Mouse (Mus musculus): ENCODE measurements around the gene Akap13. TPM values are rescaled to one million over a fixed set of nuclear protein-coding genes. Genes with fewer than 3 reads are reported as not detected.
A peak's percentile ranks its signal among the peaks of the same experiment; 100 is the strongest.

The Akap13 gene
- polyA plus RNA-seq, 1 experiment from 2014 or later = 33.4 TPM

- H3K4me2 ChIP-seq = no peak overlapping the region
- H3K9me3 ChIP-seq (replicated peaks) = no peaks in the 10 kb centered on the region
- H3K27me3 ChIP-seq = no peaks in the 10 kb centered on the region
- H3K36me3 ChIP-seq = no peaks in the 10 kb centered on the region
- H3K27ac ChIP-seq = peak overlapping the region; percentile 30
- DNase-seq (no peak), ATAC-seq (ENCODE audit: low read depth) (no peak)
- no peak overlapping the region for H3K9ac ChIP-seq
- H3K4me1 ChIP-seq (replicated peaks) = peaks cover 13% of the 10 kb centered on the region; the same call in 1 of the 2 replicates
- WGBS (ENCODE audit: insufficient replicate concordance) = 63% methylated on average over 5 of the region's 5 CpGs
- H3K4me3 ChIP-seq (replicated peaks) = no peak overlapping the region
Observed at GRCm38 (mm10) chr7:75498627-75499026, 43.3 kb downstream of the Akap13 start.

- ATAC-seq (ENCODE audit: low read depth) (no peak), DNase-seq (no peak)
- Histone ChIP-seq H3K9ac (no peak overlapping the region), H3K4me2 (no peak overlapping the region), H3K4me3 (replicated peaks) (no peak overlapping the region), H3K4me1 (replicated peaks) (peaks cover 13% of the 10 kb centered on the region; the same call in 1 of the 2 replicates), H3K27me3 (no peaks in the 10 kb centered on the region), H3K27ac (no peak overlapping the region), H3K9me3 (replicated peaks) (no peaks in the 10 kb centered on the region), H3K36me3 (no peaks in the 10 kb centered on the region)
- 54% methylated on average over 7 of the region's 7 CpGs for WGBS (ENCODE audit: insufficient replicate concordance)
Observed at GRCm38 (mm10) chr7:75499271-75499670, 43.9 kb downstream of the Akap13 start.

GRCm38 (mm10) chr7:75500164-75500563, 44.8 kb downstream of the Akap13 start:
- Histone ChIP-seq H3K9me3 (replicated peaks) (no peaks in the 10 kb centered on the region), H3K27me3 (no peaks in the 10 kb centered on the region), H3K4me1 (replicated peaks) (peaks cover 13% of the 10 kb centered on the region; the same call in 1 of the 2 replicates), H3K27ac (no peak overlapping the region), H3K4me2 (no peak overlapping the region), H3K36me3 (no peaks in the 10 kb centered on the region), H3K9ac (no peak overlapping the region), H3K4me3 (replicated peaks) (no peak overlapping the region)
- DNase-seq (no peak), ATAC-seq (ENCODE audit: low read depth) (no peak)
- WGBS (ENCODE audit: insufficient replicate concordance) = 71% methylated on average over 4 of the region's 4 CpGs

- no peaks in the 10 kb centered on the region for H3K9me3 ChIP-seq (replicated peaks)
- H3K27me3 ChIP-seq = no peaks in the 10 kb centered on the region
- ATAC-seq (ENCODE audit: low read depth) (no peak), DNase-seq (no peak)
- no peak overlapping the region for H3K4me3 ChIP-seq (replicated peaks)
- WGBS (ENCODE audit: insufficient replicate concordance) = 62% methylated on average over 4 of the region's 4 CpGs
- no peak overlapping the region for H3K9ac ChIP-seq
- H3K4me1 ChIP-seq (replicated peaks) = peaks cover 13% of the 10 kb centered on the region; the same call in 1 of the 2 replicates
- H3K4me2 ChIP-seq = no peak overlapping the region
- H3K27ac ChIP-seq = no peak overlapping the region
- no peaks in the 10 kb centered on the region for H3K36me3 ChIP-seq
Observed at GRCm38 (mm10) chr7:75500793-75501192, 45.5 kb downstream of the Akap13 start.

- DNase-seq (no peak), ATAC-seq (ENCODE audit: low read depth) (no peak)
- Histone ChIP-seq H3K27me3 (no peaks in the 10 kb centered on the region), H3K4me2 (no peak overlapping the region), H3K9me3 (replicated peaks) (no peaks in the 10 kb centered on the region), H3K27ac (no peak overlapping the region), H3K9ac (no peak overlapping the region), H3K4me1 (replicated peaks) (peaks cover 6% of the 10 kb centered on the region; the same call in 1 of the 2 replicates), H3K4me3 (replicated peaks) (no peak overlapping the region), H3K36me3 (no peaks in the 10 kb centered on the region)
- WGBS (ENCODE audit: insufficient replicate concordance) = 20% methylated on average over 2 of the region's 2 CpGs
Observed at GRCm38 (mm10) chr7:75504524-75504923, 49.2 kb downstream of the Akap13 start.

GRCm38 (mm10) chr7:75506628-75507027, 51.3 kb downstream of the Akap13 start:
- no peaks in the 10 kb centered on the region for H3K27me3 ChIP-seq
- no peak overlapping the region for H3K4me3 ChIP-seq (replicated peaks)
- no peak overlapping the region for H3K4me2 ChIP-seq
- WGBS (ENCODE audit: insufficient replicate concordance) = 66% methylated on average over 4 of the region's 4 CpGs
- no peak overlapping the region for H3K9ac ChIP-seq
- H3K9me3 ChIP-seq (replicated peaks) = no peaks in the 10 kb centered on the region
- H3K36me3 ChIP-seq = no peaks in the 10 kb centered on the region
- H3K4me1 ChIP-seq (replicated peaks) = no peaks in the 10 kb centered on the region; the same call in 1 of the 2 replicates
- ATAC-seq (ENCODE audit: low read depth) (no peak), DNase-seq (no peak)
- H3K27ac ChIP-seq = no peak overlapping the region

GRCm38 (mm10) chr7:75509085-75509873, 53.9 kb downstream of the Akap13 start:
- 53% methylated on average over 5 of the region's 5 CpGs for WGBS (ENCODE audit: insufficient replicate concordance)
- no peaks in the 10 kb centered on the region for H3K9me3 ChIP-seq (replicated peaks)
- H3K9ac ChIP-seq = no peak overlapping the region
- no peaks in the 10 kb centered on the region for H3K27me3 ChIP-seq
- no peaks in the 10 kb centered on the region; the same call in 1 of the 2 replicates for H3K4me1 ChIP-seq (replicated peaks)
- no peak overlapping the region for H3K4me2 ChIP-seq
- DNase-seq (no peak), ATAC-seq (ENCODE audit: low read depth) (no peak)
- no peaks in the 10 kb centered on the region for H3K36me3 ChIP-seq
- H3K4me3 ChIP-seq (replicated peaks) = no peak overlapping the region
- no peak overlapping the region for H3K27ac ChIP-seq

- Histone ChIP-seq H3K4me2 (no peak overlapping the region), H3K4me3 (replicated peaks) (no peak overlapping the region), H3K27ac (no peak overlapping the region), H3K9me3 (replicated peaks) (no peaks in the 10 kb centered on the region), H3K27me3 (no peaks in the 10 kb centered on the region), H3K36me3 (no peaks in the 10 kb centered on the region), H3K9ac (no peak overlapping the region), H3K4me1 (replicated peaks) (0 out of 2 replicates have a peak, but pooled peaks cover 11% of the 10 kb centered on the region)
- DNase-seq (no peak), ATAC-seq (ENCODE audit: low read depth) (no peak)
- WGBS (ENCODE audit: insufficient replicate concordance) = 66% methylated on average over 6 of the region's 6 CpGs
Observed at GRCm38 (mm10) chr7:75515472-75515871, 60.1 kb downstream of the Akap13 start.

- Histone ChIP-seq H3K9ac (no peak overlapping the region), H3K27ac (no peak overlapping the region), H3K4me2 (no peak overlapping the region), H3K9me3 (replicated peaks) (no peaks in the 10 kb centered on the region), H3K36me3 (no peaks in the 10 kb centered on the region), H3K27me3 (no peaks in the 10 kb centered on the region), H3K4me3 (replicated peaks) (no peak overlapping the region), H3K4me1 (replicated peaks) (0 out of 2 replicates have a peak, but pooled peaks cover 11% of the 10 kb centered on the region)
- ATAC-seq (ENCODE audit: low read depth) = no peak
- no peak for DNase-seq
- WGBS (ENCODE audit: insufficient replicate concordance) = 66% methylated on average over 14 of the region's 14 CpGs
Observed at GRCm38 (mm10) chr7:75516716-75517619, 61.6 kb downstream of the Akap13 start.

GRCm38 (mm10) chr7:75520531-75520930, 65.2 kb downstream of the Akap13 start:
- DNase-seq (no peak), ATAC-seq (ENCODE audit: low read depth) (no peak)
- H3K27ac ChIP-seq = no peak overlapping the region
- peaks cover 15% of the 10 kb centered on the region for H3K4me1 ChIP-seq (replicated peaks)
- H3K9me3 ChIP-seq (replicated peaks) = no peaks in the 10 kb centered on the region
- no peak overlapping the region for H3K4me2 ChIP-seq
- 67% methylated on average over 6 of the region's 6 CpGs for WGBS (ENCODE audit: insufficient replicate concordance)
- no peak overlapping the region for H3K4me3 ChIP-seq (replicated peaks)
- H3K9ac ChIP-seq = no peak overlapping the region
- H3K27me3 ChIP-seq = no peaks in the 10 kb centered on the region
- H3K36me3 ChIP-seq = no peaks in the 10 kb centered on the region

- H3K4me3 ChIP-seq (replicated peaks) = no peak overlapping the region
- H3K36me3 ChIP-seq = no peaks in the 10 kb centered on the region
- H3K9ac ChIP-seq = no peak overlapping the region
- whole genome bisulfite sequencing (ENCODE audit: insufficient replicate concordance) = 58% methylated on average over 3 of the region's 3 CpGs
- DNase-seq (no peak), ATAC-seq (ENCODE audit: low read depth) (no peak)
- no peak overlapping the region for H3K4me2 ChIP-seq
- no peak overlapping the region for H3K27ac ChIP-seq
- H3K9me3 ChIP-seq (replicated peaks) = no peaks in the 10 kb centered on the region
- H3K4me1 ChIP-seq (replicated peaks) = peaks cover 9% of the 10 kb centered on the region
- H3K27me3 ChIP-seq = no peaks in the 10 kb centered on the region
Observed at GRCm38 (mm10) chr7:75521199-75521598, 65.9 kb downstream of the Akap13 start.

Data from liver, embryonic 13.5 days (tissue).